In genomic region chr10:62650881-62651810, GRCm38 (mm10) we compare ENCODE assay signal across 8 mouse cellular contexts. TPM values are rescaled to one million over a fixed set of nuclear protein-coding genes. Genes with fewer than 3 reads are reported as not detected.
DNase-seq lines count a peak whose midpoint lies in the region; ATAC-seq and TF ChIP-seq lines count a peak whose summit lies in the region.

Ddx50 (minus strand) TSS chr10:62651218.

- peaks cover 6% of the 10 kb centered on the region for H3K36me3 ChIP-seq in ES-Bruce4 (ENCODE audit: control insufficient read depth, insufficient read depth, low read length, poor library complexity, severe bottlenecking)
- peaks cover 11% of the 10 kb centered on the region for H3K36me3 ChIP-seq in forebrain, embryonic 13.5 days (ENCODE audit: poor library complexity, severe bottlenecking)
- peaks cover 5% of the 10 kb centered on the region for H3K36me3 ChIP-seq in liver, postnatal 0 days (replicated peaks; ENCODE audit: insufficient read depth, low read length)
- peaks cover 10% of the 10 kb centered on the region for H3K36me3 ChIP-seq in neural tube, embryonic 14.5 days (ENCODE audit: control insufficient read depth, insufficient read depth, low read length)

- H3K4me2 ChIP-seq in forebrain, embryonic 13.5 days: peak within 1 kb of the TSS; percentile 90
- H3K4me2 ChIP-seq in liver, postnatal 0 days (ENCODE audit: low read depth, low read length): peak within 1 kb of the TSS; percentile 91
- H3K4me2 ChIP-seq in neural tube, embryonic 14.5 days (ENCODE audit: low read depth, low read length): peak within 1 kb of the TSS; percentile 56

- peak; percentile 99 to 100 for DNase-seq in heart, postnatal 10 days
- DNase-seq in large intestine, adult 2 months (ENCODE audit: low read depth, low spot score): peak; percentile 97
- DNase-seq in liver, postnatal 0 days: peak; percentile 96
- peak; percentile 99 for DNase-seq in testis, postnatal 10 days (ENCODE audit: low spot score)

- TF ChIP-seq CTCF in ES-Bruce4 (IDR thresholded peaks at IDR 0.05; ENCODE audit: low read depth, low read length): no peak
- TF ChIP-seq CTCF in liver, postnatal 0 days (IDR thresholded peaks at IDR 0.05; ENCODE audit: low read depth): no peak

- intact Hi-C loops in heart, postnatal 10 days (cut with DNase I): loop anchor here (2.0 to 5.0 kb wide), 2 partner anchors 76 to 164 kb away; partner anchors contain the start of genes Stox1 and Vps26a

- no peak for TF ChIP-seq POLR2A in ES-Bruce4 (IDR thresholded peaks at IDR 0.05; ENCODE audit: insufficient read depth, low read length)

- H3K27me3 ChIP-seq in ES-Bruce4 (ENCODE audit: control insufficient read depth, insufficient read depth, low read length, poor library complexity, severe bottlenecking): no peaks in the 10 kb centered on the region
- H3K27me3 ChIP-seq in forebrain, embryonic 13.5 days: no peaks in the 10 kb centered on the region
- H3K27me3 ChIP-seq in liver, postnatal 0 days (ENCODE audit: insufficient read depth, low read length): no peaks in the 10 kb centered on the region
- no peaks in the 10 kb centered on the region for H3K27me3 ChIP-seq in neural tube, embryonic 14.5 days (ENCODE audit: control insufficient read depth, insufficient read depth, low read length)

- H3K9me3 ChIP-seq in ES-Bruce4 (replicated peaks; ENCODE audit: control insufficient read depth, insufficient read depth, low read length, poor library complexity, severe bottlenecking): no peaks in the 10 kb centered on the region
- no peaks in the 10 kb centered on the region for H3K9me3 ChIP-seq in forebrain, embryonic 13.5 days (replicated peaks)
- no peaks in the 10 kb centered on the region for H3K9me3 ChIP-seq in liver, postnatal 0 days (ENCODE audit: low read length)
- no peaks in the 10 kb centered on the region for H3K9me3 ChIP-seq in neural tube, embryonic 14.5 days (ENCODE audit: control insufficient read depth, low read length)

- peak within 1 kb of the TSS; percentile 19; the same call in 1 of the 2 replicates for H3K27ac ChIP-seq in ES-Bruce4 (ENCODE audit: insufficient read depth, low read length)
- H3K27ac ChIP-seq in forebrain, embryonic 13.5 days: peak within 1 kb of the TSS; percentile 90
- peak within 1 kb of the TSS; percentile 90 for H3K27ac ChIP-seq in liver, postnatal 0 days (ENCODE audit: low read depth)
- H3K27ac ChIP-seq in neural tube, embryonic 14.5 days (ENCODE audit: low read depth, low read length): peak within 1 kb of the TSS; percentile 90

- H3K4me3 ChIP-seq in ES-Bruce4 (ENCODE audit: low read depth, low read length): peak within 1 kb of the TSS; percentile 75
- peak within 1 kb of the TSS; percentile 97 for H3K4me3 ChIP-seq in forebrain, embryonic 13.5 days
- peak within 1 kb of the TSS; percentile 94 for H3K4me3 ChIP-seq in liver, postnatal 0 days (ENCODE audit: low read depth, low read length)
- H3K4me3 ChIP-seq in neural tube, embryonic 14.5 days (ENCODE audit: low read depth, low read length): peak within 1 kb of the TSS; percentile 68

- no peaks in the 10 kb centered on the region for H3K4me1 ChIP-seq in ES-Bruce4 (ENCODE audit: control insufficient read depth, insufficient read depth, low read length)
- H3K4me1 ChIP-seq in forebrain, embryonic 13.5 days: peaks cover 21% of the 10 kb centered on the region
- peaks cover 22% of the 10 kb centered on the region for H3K4me1 ChIP-seq in liver, postnatal 0 days (ENCODE audit: insufficient read depth)
- peaks cover 12% of the 10 kb centered on the region for H3K4me1 ChIP-seq in neural tube, embryonic 14.5 days (ENCODE audit: control insufficient read depth, insufficient read depth, low read length)

- peak; percentile 99 for ATAC-seq in cerebellum, adult (ENCODE audit: insufficient number of reproducible peaks, low FRiP score, low TSS enrichment)
- peak; percentile 100 for ATAC-seq in forebrain, embryonic 13.5 days
- ATAC-seq in liver, postnatal 0 days: peak; percentile 98
- peak; percentile 100 for ATAC-seq in neural tube, embryonic 14.5 days (ENCODE audit: low read depth)

- H3K9ac ChIP-seq in ES-Bruce4 (ENCODE audit: low read depth, poor library complexity, severe bottlenecking): peak within 1 kb of the TSS; percentile 69
- H3K9ac ChIP-seq in forebrain, embryonic 13.5 days: peak within 1 kb of the TSS; percentile 92
- peak within 1 kb of the TSS; percentile 88 for H3K9ac ChIP-seq in liver, postnatal 0 days (replicated peaks)
- H3K9ac ChIP-seq in neural tube, embryonic 14.5 days (replicated peaks; ENCODE audit: low read depth, low read length): peak within 1 kb of the TSS; percentile 72

- under 1% methylated on average over 79 of the region's 89 CpGs for WGBS in forebrain, embryonic 13.5 days
- under 1% methylated on average over 89 of the region's 89 CpGs for WGBS in large intestine, adult 2 months
- WGBS in liver, postnatal 0 days (ENCODE audit: insufficient replicate concordance): under 1% methylated on average over 84 of the region's 89 CpGs
- under 1% methylated on average over 86 of the region's 89 CpGs for WGBS in neural tube, embryonic 14.5 days

- TF ChIP-seq EP300 in ES-Bruce4 (IDR thresholded peaks at IDR 0.05; ENCODE audit: insufficient read depth, low read depth, low read length): 0 out of 2 replicates have a peak, but pooled peaks have one; percentile 39
- no peak for TF ChIP-seq EP300 in liver, postnatal 0 days (IDR thresholded peaks at IDR 0.05; ENCODE audit: low read depth)

RNA-seq across cellular contexts. Expression of gene Ddx50, which starts in this region (rescaled TPM):
- 96.5 and 115 TPM in 2 replicates for polyA plus RNA-seq in ES-Bruce4 (2011; ENCODE audit: insufficient read depth, insufficient read length, low read depth, missing spikeins)
- 107 and 116 TPM in 2 replicates for polyA plus RNA-seq in forebrain, embryonic 13.5 days (2015; fragmentation: Nextera tagmentation; extraction: Ambion mirVana)
- total RNA-seq in heart, postnatal 10 days (2021): 10 to 100 TPM; 78.8 to 80.0 TPM
- polyA plus RNA-seq in large intestine, adult 2 months (2012; rRNA removed): 7.9 and 10.2 TPM in 2 replicates
- polyA plus RNA-seq in liver, postnatal 0 days (2015; fragmentation: Nextera tagmentation; extraction: Ambion mirVana): 33.7 and 35.3 TPM in 2 replicates
- 85.7 and 98.4 TPM in 2 replicates for polyA plus RNA-seq in neural tube, embryonic 14.5 days (2014; fragmentation: Nextera tagmentation; extraction: Ambion mirVana)

Comparison
In these comparisons a context has a peak if more than half of its experiments do, and no peak if none do; other contexts are left out.
1. Peak in every context shown above with its lines: DNase-seq, ATAC-seq, H3K4me3 ChIP-seq and H3K27ac ChIP-seq.
2. H3K27ac ChIP-seq: peak in every context shown above with its lines; median percentile 90 in forebrain, embryonic 13.5 days; 90 in liver, postnatal 0 days; 90 in neural tube, embryonic 14.5 days; 19 in ES-Bruce4.